In genomic region chr15:80090741-80091120, GRCm38 (mm10) we compare ENCODE assay signal across 7 mouse cellular contexts. TPM values are rescaled to one million over a fixed set of nuclear protein-coding genes. Genes with fewer than 3 reads are reported as not detected.
DNase-seq lines count a peak whose midpoint lies in the region; ATAC-seq and TF ChIP-seq lines count a peak whose summit lies in the region.

No protein-coding gene starts in this region.

- H3K27ac ChIP-seq in lung, embryonic 14.5 days (ENCODE audit: low read depth), result no peak overlapping the region
- peak overlapping the region; percentile 52 for H3K27ac ChIP-seq in heart, postnatal 0 days (ENCODE audit: low read depth)

- peak overlapping the region; percentile 94 for H3K4me2 ChIP-seq in lung, embryonic 14.5 days
- H3K4me2 ChIP-seq in heart, postnatal 0 days (ENCODE audit: low read depth, low read length), result peak overlapping the region; percentile 86

- no peaks in the 10 kb centered on the region for H3K36me3 ChIP-seq in lung, embryonic 14.5 days (ENCODE audit: insufficient read depth)
- no peaks in the 10 kb centered on the region for H3K36me3 ChIP-seq in heart, postnatal 0 days (replicated peaks; ENCODE audit: control insufficient read depth, insufficient read depth, low read length)
- peaks cover 8% of the 10 kb centered on the region for H3K36me3 ChIP-seq in megakaryocyte, embryonic 14.5 days (replicated peaks; ENCODE audit: low read length)

- peak overlapping the region; percentile 59 for H3K4me3 ChIP-seq in lung, embryonic 14.5 days (ENCODE audit: low read depth, low read length)
- peak overlapping the region; percentile 72 for H3K4me3 ChIP-seq in heart, postnatal 0 days (ENCODE audit: low read depth, low read length)
- H3K4me3 ChIP-seq in megakaryocyte, embryonic 14.5 days (replicated peaks), result peak overlapping the region; percentile 99

- no peaks in the 10 kb centered on the region for H3K9me3 ChIP-seq in lung, embryonic 14.5 days (ENCODE audit: low read depth, low read length)
- H3K9me3 ChIP-seq in heart, postnatal 0 days (replicated peaks; ENCODE audit: control insufficient read depth, low read length), result no peaks in the 10 kb centered on the region
- peaks cover 7% of the 10 kb centered on the region; the same call in 1 of the 2 replicates for H3K9me3 ChIP-seq in megakaryocyte, embryonic 14.5 days

- no peak for TF ChIP-seq CTCF in lung, embryonic 14.5 days (IDR thresholded peaks at IDR 0.05; ENCODE audit: low read depth)
- TF ChIP-seq CTCF in heart, postnatal 0 days (IDR thresholded peaks at IDR 0.05; ENCODE audit: low read depth), result no peak

- peaks cover 34% of the 10 kb centered on the region for H3K27me3 ChIP-seq in lung, embryonic 14.5 days (ENCODE audit: insufficient read depth, low read length)
- peaks cover 19% of the 10 kb centered on the region for H3K27me3 ChIP-seq in heart, postnatal 0 days (ENCODE audit: control insufficient read depth, insufficient read depth, low read length)
- no peaks in the 10 kb centered on the region for H3K27me3 ChIP-seq in megakaryocyte, embryonic 14.5 days (replicated peaks)

- ATAC-seq in lung, embryonic 14.5 days (ENCODE audit: insufficient read depth), result no peak
- no peak for ATAC-seq in heart, postnatal 0 days (ENCODE audit: insufficient read depth, low read depth)

- no peaks in the 10 kb centered on the region for H3K4me1 ChIP-seq in lung, embryonic 14.5 days (ENCODE audit: insufficient read depth)
- H3K4me1 ChIP-seq in heart, postnatal 0 days (ENCODE audit: control insufficient read depth, insufficient read depth), result no peaks in the 10 kb centered on the region
- peaks cover 61% of the 10 kb centered on the region for H3K4me1 ChIP-seq in megakaryocyte, embryonic 14.5 days

- TF ChIP-seq EP300 in heart, postnatal 0 days (IDR thresholded peaks at IDR 0.05; ENCODE audit: low read depth), result no peak

- peak; percentile 37 for DNase-seq in lung, embryonic 14.5 days
- no peak for DNase-seq in lung, postnatal 25 days (ENCODE audit: low spot score)
- peak; percentile 46 to 53 for DNase-seq in cerebellum, postnatal 36 days
- no peak for DNase-seq in heart, postnatal 0 days (ENCODE audit: low spot score)
- no peak for DNase-seq in ovary, postnatal 14 days (ENCODE audit: low spot score)
- no peak for DNase-seq in right cerebral cortex, postnatal 25 days

- WGBS in lung, embryonic 14.5 days, result under 1% methylated on average over 17 of the region's 17 CpGs
- WGBS in heart, postnatal 0 days, result 3% methylated on average over 17 of the region's 17 CpGs

- peak overlapping the region; percentile 60 for H3K9ac ChIP-seq in lung, embryonic 14.5 days
- peak overlapping the region; percentile 67 for H3K9ac ChIP-seq in heart, postnatal 0 days (replicated peaks; ENCODE audit: low read depth, low read length)

RNA-seq across cellular contexts. Expression of gene Syngr1, which starts 0.4 kb away (rescaled TPM):
- polyA plus RNA-seq in lung, embryonic 14.5 days (2014; fragmentation: Nextera tagmentation; extraction: Ambion mirVana), result 14.7 and 14.9 TPM in 2 replicates
- 104 and 144 TPM in 2 replicates for total RNA-seq in heart, postnatal 0 days (2014; rRNA removed; ENCODE audit: low replicate concordance)
- polyA plus RNA-seq in heart, postnatal 0 days (2015; fragmentation: Nextera tagmentation; extraction: Ambion mirVana), result 140 and 150 TPM in 2 replicates
- polyA plus RNA-seq in megakaryocyte, embryonic 14.5 days (2012; ENCODE audit: insufficient read depth, low replicate concordance), result 113 and 163 TPM in 2 replicates

RNA-seq across cellular contexts. Expression of gene Rpl3, which starts 0.9 kb away (rescaled TPM):
- polyA plus RNA-seq in lung, embryonic 14.5 days (2014; fragmentation: Nextera tagmentation; extraction: Ambion mirVana), result 1,315 and 1,365 TPM in 2 replicates
- 763 and 766 TPM in 2 replicates for total RNA-seq in heart, postnatal 0 days (2014; rRNA removed; ENCODE audit: low replicate concordance)
- polyA plus RNA-seq in heart, postnatal 0 days (2015; fragmentation: Nextera tagmentation; extraction: Ambion mirVana), result 480 and 487 TPM in 2 replicates
- 145 and 190 TPM in 2 replicates for polyA plus RNA-seq in megakaryocyte, embryonic 14.5 days (2012; ENCODE audit: insufficient read depth, low replicate concordance)

RNA-seq across cellular contexts. Expression of gene Tab1, which starts 42.2 kb away (rescaled TPM):
- 32.5 and 34.2 TPM in 2 replicates for polyA plus RNA-seq in lung, embryonic 14.5 days (2014; fragmentation: Nextera tagmentation; extraction: Ambion mirVana)
- 37.3 and 41.2 TPM in 2 replicates for total RNA-seq in heart, postnatal 0 days (2014; rRNA removed; ENCODE audit: low replicate concordance)
- 25.0 and 29.1 TPM in 2 replicates for polyA plus RNA-seq in heart, postnatal 0 days (2015; fragmentation: Nextera tagmentation; extraction: Ambion mirVana)
- polyA plus RNA-seq in megakaryocyte, embryonic 14.5 days (2012; ENCODE audit: insufficient read depth, low replicate concordance), result 9.9 and 10.9 TPM in 2 replicates

Comparison
In these comparisons a context has a peak if more than half of its experiments do, and no peak if none do; other contexts are left out.
1. DNase-seq: peak in lung, embryonic 14.5 days (single experiment) and cerebellum, postnatal 36 days (2 of 2); none in lung, postnatal 25 days (single experiment), heart, postnatal 0 days (single experiment), ovary, postnatal 14 days (single experiment) and right cerebral cortex, postnatal 25 days (single experiment).
2. Peak in every context shown above with its lines, with median percentiles within 50 percentile points of each other: H3K4me3 ChIP-seq.